Mouse (Mus musculus) midbrain, embryonic 14.5 days (tissue): Measurements from ENCODE around the gene Kat14. TPM values are rescaled to one million over a fixed set of nuclear protein-coding genes. Genes with fewer than 3 reads are reported as not detected.

Source experiments
- ATAC-seq: fragments of 200-750 bp; cut with Nextera tagmentation; 2 replicates; pipeline ENCODE4 v1.8.0; 2017; ENCODE audit warnings: moderate number of reproducible peaks, moderate library complexity; ENCODE audit not compliant: low FRiP score, low TSS enrichment
- DNase-seq: peaks from one replicate; pipeline ENCODE4 v3.0.0-alpha.2; 2015
- H3K27ac ChIP-seq: fragments of 300-500 bp; sonication (generic); replicated peaks from 2 replicates; pipeline ENCODE4 v1.5.1; 2014; ENCODE audit warnings: mild to moderate bottlenecking, low read depth, low read length, moderate library complexity
- H3K27me3 ChIP-seq: fragments of 300-500 bp; sonication (generic); 2 replicates; pipeline ENCODE4 v1.6.1; 2014; ENCODE audit warnings: low read length, control low read depth, mixed read lengths; ENCODE audit not compliant: control insufficient read depth, insufficient read depth
- H3K36me3 ChIP-seq: fragments of 300-500 bp; sonication (generic); 2 replicates; pipeline ENCODE4 v1.6.1; 2014; ENCODE audit warnings: low read length, control low read depth; ENCODE audit not compliant: control insufficient read depth, insufficient read depth
- H3K4me1 ChIP-seq: fragments of 300-500 bp; sonication (generic); 2 replicates; pipeline ENCODE4 v1.6.1; 2014; ENCODE audit warnings: mild to moderate bottlenecking, antibody characterized with exemption, low read length, control low read depth; ENCODE audit not compliant: control insufficient read depth, insufficient read depth
- H3K4me2 ChIP-seq: fragments of 300-500 bp; sonication (generic); 2 replicates; pipeline ENCODE4 v1.6.1; 2014; ENCODE audit warnings: mild to moderate bottlenecking, low read length, moderate library complexity
- H3K4me3 ChIP-seq: fragments of 300-500 bp; sonication (generic); replicated peaks from 2 replicates; pipeline ENCODE4 v1.5.1; 2014; ENCODE audit warnings: low read depth, low read length
- H3K9ac ChIP-seq: fragments of 300-500 bp; sonication (generic); replicated peaks from 2 replicates; pipeline ENCODE4 v1.6.1; 2014; ENCODE audit warnings: mild to moderate bottlenecking, low read length, moderate library complexity
- H3K9me3 ChIP-seq: fragments of 300-500 bp; sonication (generic); 2 replicates; pipeline ENCODE4 v1.6.1; 2016; ENCODE audit warnings: low read length, control low read depth, mixed read lengths; ENCODE audit not compliant: control insufficient read depth
- WGBS: fragments of 180-500 bp; shearing (Covaris S2); extraction: QIAGEN DNeasy Blood & Tissue Kit; methylation state at CpG from one replicate; pipeline ENCODE4 v1.1.7; 2014; 5-methylcytosine and 5-hydroxymethylcytosine counted together
- polyA plus RNA-seq: library from polyadenylated mRNA; unstranded; fragments of >200 nt; fragmentation: Nextera tagmentation; extraction: Ambion mirVana; gene quantifications from 2 replicates; pipeline ENCODE4 v1.2.1, GENCODE M21; 2014

Gene Kat14
- polyA plus RNA-seq, 1 experiment from 2014 or later, result 25.5 TPM

GRCm38 (mm10) chr2:144371566-144371965 is 2.8 kb downstream of the Kat14 start:
- Histone ChIP-seq H3K4me1 (peaks cover 9% of the 10 kb centered on the region; the same call in 1 of the 2 replicates), H3K27ac (no peak overlapping the region), H3K4me2 (no peak overlapping the region), H3K27me3 (no peaks in the 10 kb centered on the region), H3K36me3 (peaks cover 33% of the 10 kb centered on the region), H3K4me3 (no peak overlapping the region), H3K9ac (no peak overlapping the region), H3K9me3 (no peaks in the 10 kb centered on the region)
- no peak for DNase-seq
- no peak for ATAC-seq
- 87% methylated on average over 4 of the region's 4 CpGs for WGBS

- Histone ChIP-seq H3K27ac (no peak overlapping the region), H3K27me3 (no peaks in the 10 kb centered on the region), H3K4me1 (peaks cover 9% of the 10 kb centered on the region; the same call in 1 of the 2 replicates), H3K4me3 (no peak overlapping the region), H3K9me3 (no peaks in the 10 kb centered on the region), H3K36me3 (peaks cover 44% of the 10 kb centered on the region), H3K4me2 (no peak overlapping the region), H3K9ac (no peak overlapping the region)
- DNase-seq, result no peak
- WGBS, result 95% methylated on average over 9 of the region's 9 CpGs
- ATAC-seq, result no peak
Measured at GRCm38 (mm10) chr2:144373063-144373462, 4.3 kb downstream of the Kat14 start.

GRCm38 (mm10) chr2:144375063-144375703 is 6.4 kb downstream of the Kat14 start:
- ATAC-seq (no peak), DNase-seq (no peak)
- Histone ChIP-seq H3K27me3 (no peaks in the 10 kb centered on the region), H3K4me1 (peaks cover 4% of the 10 kb centered on the region; the same call in 1 of the 2 replicates), H3K36me3 (peaks cover 65% of the 10 kb centered on the region), H3K4me3 (no peak overlapping the region), H3K4me2 (no peak overlapping the region), H3K9me3 (no peaks in the 10 kb centered on the region), H3K27ac (no peak overlapping the region), H3K9ac (no peak overlapping the region)
- 95% methylated on average over 10 of the region's 10 CpGs for WGBS

DNA sequence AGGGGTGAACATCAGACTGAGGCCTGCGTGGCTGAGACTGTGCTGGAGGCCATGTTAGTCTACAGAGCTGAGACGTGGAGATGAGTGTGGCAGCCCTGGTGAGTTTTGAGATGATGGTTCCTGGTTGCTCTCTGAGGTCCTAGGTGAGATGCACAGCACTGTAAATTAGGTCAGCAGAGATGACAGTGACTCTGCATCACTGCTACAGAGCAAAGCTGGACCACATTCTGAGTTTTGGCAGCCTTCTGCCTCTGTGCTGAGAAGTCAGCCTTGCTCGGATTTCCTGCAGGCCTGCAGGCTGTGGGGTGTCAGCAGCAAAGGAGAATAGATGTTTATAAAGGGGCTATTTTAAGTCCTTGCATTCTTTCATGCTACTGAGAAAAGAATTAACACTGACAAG is 12.5 kb downstream of the Kat14 start:
- Histone ChIP-seq H3K9me3 (no peaks in the 10 kb centered on the region), H3K27ac (no peak overlapping the region), H3K36me3 (peaks cover 81% of the 10 kb centered on the region), H3K4me2 (no peak overlapping the region), H3K9ac (no peak overlapping the region), H3K4me3 (no peak overlapping the region), H3K4me1 (no peaks in the 10 kb centered on the region), H3K27me3 (no peaks in the 10 kb centered on the region)
- 89% methylated on average over 3 of the region's 3 CpGs for WGBS
- DNase-seq, result no peak
- no peak for ATAC-seq

DNA sequence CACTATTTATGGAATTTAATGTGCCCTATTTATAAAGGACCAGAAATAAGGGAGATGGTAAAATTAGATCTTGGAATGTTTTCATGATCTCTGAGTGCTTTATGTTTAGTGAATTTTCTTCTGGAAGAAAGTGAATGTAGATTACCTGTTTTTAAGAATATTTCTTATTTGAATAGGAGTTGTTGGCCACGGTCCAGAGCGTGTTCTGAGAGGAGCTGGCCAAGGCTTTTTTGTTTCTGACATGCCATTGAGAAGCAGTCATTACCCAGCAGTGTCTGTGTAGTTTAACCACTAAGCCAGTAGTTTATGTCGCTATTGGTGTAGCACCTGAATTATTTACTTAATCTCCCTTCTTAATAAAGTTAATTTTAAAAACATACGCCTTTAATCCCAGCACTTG is 13.0 kb downstream of the Kat14 start:
- no peak overlapping the region for H3K27ac ChIP-seq
- no peaks in the 10 kb centered on the region for H3K4me1 ChIP-seq
- no peak overlapping the region for H3K4me2 ChIP-seq
- H3K9me3 ChIP-seq, result no peaks in the 10 kb centered on the region
- H3K27me3 ChIP-seq, result no peaks in the 10 kb centered on the region
- 91% methylated on average over 4 of the region's 4 CpGs for WGBS
- ATAC-seq (no peak), DNase-seq (no peak)
- no peak overlapping the region for H3K9ac ChIP-seq
- H3K36me3 ChIP-seq, result peaks cover 78% of the 10 kb centered on the region
- no peak overlapping the region for H3K4me3 ChIP-seq

DNA sequence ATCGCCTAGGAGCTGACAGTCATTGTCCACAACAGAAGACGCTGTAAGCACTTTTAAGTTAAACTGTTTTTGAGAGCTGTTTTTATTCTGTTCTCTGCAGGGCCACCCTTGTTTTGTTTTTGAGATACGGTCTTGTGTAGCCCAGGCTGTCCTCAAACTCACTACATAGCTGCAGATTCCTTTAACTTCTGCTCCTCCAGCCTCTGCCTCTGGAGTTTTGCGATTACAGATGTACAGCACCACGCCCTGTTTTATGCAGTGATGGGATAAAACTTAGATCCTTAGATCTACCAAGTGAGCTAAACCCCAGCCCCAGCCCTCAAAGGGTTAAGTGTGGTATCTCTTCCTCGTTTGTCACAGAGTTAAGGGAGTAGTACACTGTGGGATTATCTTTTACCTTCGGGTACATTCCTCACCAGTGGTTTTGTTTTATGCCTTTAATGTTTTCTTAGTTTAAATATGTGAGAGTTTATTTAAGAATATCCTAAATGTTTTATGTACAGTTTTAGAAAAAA is 13.9 kb downstream of the Kat14 start:
- Histone ChIP-seq H3K4me1 (no peaks in the 10 kb centered on the region), H3K27ac (no peak overlapping the region), H3K4me3 (no peak overlapping the region), H3K9ac (no peak overlapping the region), H3K4me2 (no peak overlapping the region), H3K36me3 (peaks cover 74% of the 10 kb centered on the region), H3K9me3 (no peaks in the 10 kb centered on the region), H3K27me3 (no peaks in the 10 kb centered on the region)
- WGBS, result 85% methylated on average over 7 of the region's 7 CpGs
- no peak for ATAC-seq
- no peak for DNase-seq

DNA sequence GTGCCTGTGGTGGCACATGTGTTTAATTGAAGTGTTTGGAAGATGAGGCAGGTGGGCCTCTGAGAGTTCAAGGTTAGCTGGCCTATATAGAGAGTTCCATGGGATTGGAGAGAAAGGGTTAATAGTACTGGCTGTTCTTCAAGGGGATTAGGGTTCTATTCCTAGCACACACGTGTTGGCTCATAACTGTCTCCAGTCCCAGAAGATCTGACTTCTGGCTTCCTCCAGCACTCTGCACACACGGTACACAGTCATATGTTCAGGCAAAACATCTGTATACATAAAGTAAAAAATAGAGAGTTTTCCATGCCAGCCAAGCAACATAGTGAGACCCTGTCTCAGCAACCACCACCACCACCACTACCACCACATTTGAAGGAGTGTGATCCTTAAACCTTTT is 17.5 kb downstream of the Kat14 start:
- H3K4me1 ChIP-seq, result no peaks in the 10 kb centered on the region
- ATAC-seq, result no peak
- H3K9ac ChIP-seq, result no peak overlapping the region
- H3K4me2 ChIP-seq, result no peak overlapping the region
- H3K9me3 ChIP-seq, result 0 out of 2 replicates have a peak, but pooled peaks cover 4% of the 10 kb centered on the region
- DNase-seq, result no peak
- H3K27ac ChIP-seq, result no peak overlapping the region
- peaks cover 69% of the 10 kb centered on the region for H3K36me3 ChIP-seq
- 68% methylated on average over 2 of the region's 2 CpGs for WGBS
- H3K4me3 ChIP-seq, result no peak overlapping the region
- H3K27me3 ChIP-seq, result no peaks in the 10 kb centered on the region

DNA sequence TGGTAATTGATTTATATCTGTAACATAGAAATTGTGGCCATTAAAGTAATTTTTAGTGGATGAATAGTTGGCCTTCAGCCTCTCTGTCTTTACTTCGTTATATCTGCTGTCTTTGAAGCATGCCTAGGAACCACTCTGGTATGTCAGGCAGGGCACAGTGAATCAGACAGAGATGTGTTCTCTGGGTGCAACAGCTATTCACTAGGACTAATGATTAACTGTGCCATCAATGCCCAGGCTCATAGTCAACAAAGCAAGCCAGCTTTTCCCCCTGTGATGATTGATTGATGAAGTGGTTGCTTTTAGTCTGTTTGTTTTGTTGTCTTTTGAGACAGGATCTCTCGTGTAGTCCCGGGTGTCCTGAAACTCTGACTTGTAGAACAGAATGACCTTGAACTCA is 19.6 kb downstream of the Kat14 start:
- Histone ChIP-seq H3K27ac (no peak overlapping the region), H3K4me2 (no peak overlapping the region), H3K36me3 (peaks cover 62% of the 10 kb centered on the region), H3K27me3 (no peaks in the 10 kb centered on the region), H3K9ac (no peak overlapping the region), H3K9me3 (0 out of 2 replicates have a peak, but pooled peaks cover 4% of the 10 kb centered on the region), H3K4me3 (no peak overlapping the region), H3K4me1 (no peaks in the 10 kb centered on the region)
- ATAC-seq (no peak), DNase-seq (no peak)
- 93% methylated on average over 3 of the region's 3 CpGs for WGBS

DNA sequence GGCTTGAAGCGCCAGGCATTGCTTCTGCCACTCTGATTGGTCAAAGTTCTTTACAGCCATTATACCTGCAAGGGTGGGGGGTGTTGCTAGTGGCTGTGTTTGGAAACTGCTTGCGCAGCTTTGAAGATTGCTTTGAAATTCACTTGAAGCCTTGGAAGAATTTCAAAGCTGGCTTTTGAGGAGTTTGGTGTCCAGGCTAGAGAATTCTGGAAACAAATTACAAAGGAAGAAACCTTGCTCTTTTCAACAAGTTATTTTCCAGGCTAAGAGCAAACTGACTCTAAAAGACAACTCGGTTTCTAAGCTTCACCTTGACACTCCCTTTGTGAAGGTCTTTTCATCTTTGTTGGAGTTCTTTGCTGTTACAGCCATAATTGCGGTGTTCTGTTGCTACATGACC is 30.7 kb downstream of the Kat14 start:
- no peak for DNase-seq
- no peak overlapping the region for H3K27ac ChIP-seq
- H3K36me3 ChIP-seq, result peaks cover 77% of the 10 kb centered on the region
- no peaks in the 10 kb centered on the region for H3K9me3 ChIP-seq
- H3K9ac ChIP-seq, result no peak overlapping the region
- no peaks in the 10 kb centered on the region for H3K4me1 ChIP-seq
- H3K4me2 ChIP-seq, result no peak overlapping the region
- H3K27me3 ChIP-seq, result no peaks in the 10 kb centered on the region
- H3K4me3 ChIP-seq, result no peak overlapping the region
- ATAC-seq, result no peak
- WGBS, result 95% methylated on average over 4 of the region's 4 CpGs
